Mouse (Mus musculus): ENCODE data around the gene Flt3. TPM values are rescaled to one million over a fixed set of nuclear protein-coding genes. Genes with fewer than 3 reads are reported as not detected.

Gene Flt3
- total and polyA plus RNA-seq, 3 experiments, result 0.76 to 3.3 (median 2.3) TPM

DNA sequence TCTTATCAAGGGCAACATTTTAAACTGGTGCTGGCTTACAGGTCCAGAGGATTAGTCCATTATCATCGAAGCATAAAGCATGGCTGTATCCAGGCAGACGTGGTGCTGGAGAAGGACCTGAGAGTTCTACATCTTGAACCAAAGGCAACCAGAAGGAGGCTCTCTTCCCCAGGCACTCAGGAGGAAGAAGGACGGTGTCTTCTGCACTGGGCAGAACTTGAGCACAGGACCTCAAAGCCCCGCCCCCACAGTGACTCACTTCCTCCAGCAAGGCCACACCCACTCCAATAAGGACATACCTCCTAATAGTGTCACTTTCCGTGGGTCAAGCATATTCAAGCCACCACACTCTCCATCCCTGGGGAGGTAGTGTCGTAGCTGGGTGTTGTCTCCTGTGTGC, 10.3 kb upstream of the Flt3 start:
- no peak overlapping the region for H3K9ac ChIP-seq (ENCODE audit: insufficient read depth, low read depth)
- H3K27ac ChIP-seq (ENCODE audit: insufficient read depth, low read depth), result no peak overlapping the region
- peaks cover 8% of the 10 kb centered on the region for H3K9me3 ChIP-seq (replicated peaks; ENCODE audit: low read length)
- no peaks in the 10 kb centered on the region for H3K36me3 ChIP-seq (replicated peaks in 1 of 2; ENCODE audit: control insufficient read depth in 1 of 2, insufficient read depth in 1 of 2, low read length in 1 of 2)
- no peak overlapping the region for H3K4me3 ChIP-seq (replicated peaks in 1 of 3; ENCODE audit: low read depth in 2 of 3, low read length in 2 of 3, poor library complexity in 1 of 3)
- no peaks in the 10 kb centered on the region for H3K27me3 ChIP-seq (replicated peaks)
- H3K4me2 ChIP-seq (ENCODE audit: insufficient read depth, low read depth, poor library complexity, severe bottlenecking), result no peak overlapping the region
- peaks cover 0 to 13% of the 10 kb centered on the region in 2 experiments; a peak in 2 of 4 replicates for H3K4me1 ChIP-seq (ENCODE audit: control insufficient read depth in 1 of 2, insufficient read depth in 2 of 2)
- no peaks in the 10 kb centered on the region for H3K79me2 ChIP-seq (replicated peaks; ENCODE audit: control insufficient read depth, extremely low read depth, insufficient read depth, poor library complexity, severe bottlenecking)
- TF ChIP-seq GABPA (IDR thresholded peaks at IDR 0.05; ENCODE audit: insufficient replicate concordance, low read depth, low read length), result no peak
- no peak for TF ChIP-seq ELF1 (IDR thresholded peaks at IDR 0.05; ENCODE audit: low read depth, low read length)
- TF ChIP-seq CHD1 (IDR thresholded peaks at IDR 0.05; ENCODE audit: low read depth, low read length), result no peak
- no peak for TF ChIP-seq ZC3H11A (IDR thresholded peaks at IDR 0.05; ENCODE audit: low read depth, low read length)
- dilution Hi-C loops (cut with MboI; ENCODE audit: extremely low pct_ligation_motif_present, extremely low pct_unique_long_range_greater_than_20kb, low sequenced_read_pairs) (no loop called here), in situ Hi-C loops (cut with MboI; ENCODE audit: low pct_ligation_motif_present, low pct_unique_long_range_greater_than_20kb, low sequenced_read_pairs) (no loop called here)
- no peak for DNase-seq (ENCODE audit: extremely low read depth)

DNA sequence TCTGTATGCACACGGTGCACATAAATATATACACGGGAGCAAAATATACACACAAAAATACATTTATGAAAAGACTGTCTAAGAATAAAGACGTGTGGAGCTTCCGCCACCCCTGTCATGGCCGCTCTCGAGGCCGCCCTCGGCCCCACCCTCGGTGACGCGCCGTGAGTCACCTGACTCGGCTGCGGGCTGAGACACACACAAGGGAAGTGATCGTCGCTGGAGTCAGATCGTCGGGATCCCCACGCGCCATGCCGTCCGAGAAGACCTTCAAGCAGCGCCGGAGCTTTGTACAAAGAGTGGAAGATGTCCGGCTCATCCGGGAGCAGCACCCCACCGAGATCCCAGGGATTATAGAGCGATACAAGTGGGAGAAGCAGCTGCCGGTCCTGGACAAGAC, 8.4 kb upstream of the Flt3 start:
- H3K79me2 ChIP-seq (replicated peaks; ENCODE audit: control insufficient read depth, extremely low read depth, insufficient read depth, poor library complexity, severe bottlenecking), result no peaks in the 10 kb centered on the region
- H3K27me3 ChIP-seq (replicated peaks), result no peaks in the 10 kb centered on the region
- peaks cover 3 to 14% of the 10 kb centered on the region in 2 experiments; a peak in 3 of 4 replicates for H3K4me1 ChIP-seq (ENCODE audit: control insufficient read depth in 1 of 2, insufficient read depth in 2 of 2)
- no peak overlapping the region for H3K9ac ChIP-seq (ENCODE audit: insufficient read depth, low read depth)
- H3K27ac ChIP-seq (ENCODE audit: insufficient read depth, low read depth), result no peak overlapping the region
- in situ Hi-C loops (cut with MboI; ENCODE audit: low pct_ligation_motif_present, low pct_unique_long_range_greater_than_20kb, low sequenced_read_pairs) (no loop called here), dilution Hi-C loops (cut with MboI; ENCODE audit: extremely low pct_ligation_motif_present, extremely low pct_unique_long_range_greater_than_20kb, low sequenced_read_pairs) (no loop called here)
- peaks cover 10% of the 10 kb centered on the region for H3K9me3 ChIP-seq (replicated peaks; ENCODE audit: low read length)
- no peak for TF ChIP-seq MEF2A (IDR thresholded peaks at IDR 0.05; ENCODE audit: borderline replicate concordance, low read depth, low read length)
- no peak for TF ChIP-seq KAT2A (IDR thresholded peaks at IDR 0.05; ENCODE audit: insufficient replicate concordance, low read length)
- H3K36me3 ChIP-seq (replicated peaks in 1 of 2; ENCODE audit: control insufficient read depth in 1 of 2, insufficient read depth in 1 of 2, low read length in 1 of 2), result no peaks in the 10 kb centered on the region
- no peak overlapping the region for H3K4me3 ChIP-seq (replicated peaks in 1 of 3; ENCODE audit: low read depth in 2 of 3, low read length in 2 of 3, poor library complexity in 1 of 3)
- no peak overlapping the region for H3K4me2 ChIP-seq (ENCODE audit: insufficient read depth, low read depth, poor library complexity, severe bottlenecking)
- no peak for DNase-seq (ENCODE audit: extremely low read depth)

DNA sequence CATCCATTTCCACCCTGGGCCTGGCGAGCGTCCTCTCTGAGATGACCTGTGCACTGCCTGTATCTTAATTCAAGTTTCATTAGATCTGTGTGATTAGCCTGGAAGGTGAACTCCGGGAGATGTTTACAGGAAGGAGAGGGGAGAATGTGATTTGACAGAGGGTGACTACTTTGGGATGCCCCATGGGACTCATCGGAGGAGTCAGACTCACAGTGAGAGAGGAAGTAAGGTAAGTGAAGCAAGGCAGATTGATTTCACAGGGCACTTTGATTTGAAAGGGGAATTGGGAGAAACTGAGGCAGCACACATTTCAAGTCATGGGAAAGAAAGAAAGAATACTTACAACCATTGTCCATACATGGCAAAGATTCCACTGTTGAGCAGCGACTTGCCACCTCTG, 5.8 kb upstream of the Flt3 start:
- peaks cover 8% of the 10 kb centered on the region for H3K27me3 ChIP-seq (replicated peaks)
- H3K9me3 ChIP-seq (replicated peaks; ENCODE audit: low read length), result peaks cover 10% of the 10 kb centered on the region
- dilution Hi-C loops (cut with MboI; ENCODE audit: extremely low pct_ligation_motif_present, extremely low pct_unique_long_range_greater_than_20kb, low sequenced_read_pairs), result no loop called here
- no peak overlapping the region for H3K9ac ChIP-seq (ENCODE audit: insufficient read depth, low read depth)
- no peak overlapping the region for H3K4me3 ChIP-seq (replicated peaks in 1 of 3; ENCODE audit: low read depth in 2 of 3, low read length in 2 of 3, poor library complexity in 1 of 3)
- peak; percentile 44; the same call in 1 of the 2 replicates for TF ChIP-seq MEF2A (IDR thresholded peaks at IDR 0.05; ENCODE audit: borderline replicate concordance, low read depth, low read length)
- 0 out of 2 replicates have a peak, but pooled peaks have one; percentile 23 for TF ChIP-seq SIN3A (IDR thresholded peaks at IDR 0.05; ENCODE audit: low read length)
- TF ChIP-seq BHLHE40 (IDR thresholded peaks at IDR 0.05; ENCODE audit: low read depth, low read length), result peak; percentile 23; the same call in 1 of the 2 replicates
- TF ChIP-seq EP300 (IDR thresholded peaks at IDR 0.05; ENCODE audit: low read length), result peak; percentile 64
- 0 out of 2 replicates have a peak, but pooled peaks have one; percentile 43 for TF ChIP-seq IRF4 (IDR thresholded peaks at IDR 0.05; ENCODE audit: low read depth, low read length)
- TF ChIP-seq UBTF (IDR thresholded peaks at IDR 0.05; ENCODE audit: low read depth, low read length), result no peak
- no peak for TF ChIP-seq JUND (conservative IDR thresholded peaks at IDR 0.05; ENCODE audit: low read depth, low read length)
- in situ Hi-C loops (cut with MboI; ENCODE audit: low pct_ligation_motif_present, low pct_unique_long_range_greater_than_20kb, low sequenced_read_pairs), result no loop called here
- no peak overlapping the region; the same call in 1 of the 2 replicates for H3K4me2 ChIP-seq (ENCODE audit: insufficient read depth, low read depth, poor library complexity, severe bottlenecking)
- H3K4me1 ChIP-seq (ENCODE audit: control insufficient read depth in 1 of 2, insufficient read depth in 2 of 2), result peaks cover 3 to 20% of the 10 kb centered on the region in 2 experiments; a peak in 3 of 4 replicates
- no peak for DNase-seq (ENCODE audit: extremely low read depth)
- H3K79me2 ChIP-seq (replicated peaks; ENCODE audit: control insufficient read depth, extremely low read depth, insufficient read depth, poor library complexity, severe bottlenecking), result no peaks in the 10 kb centered on the region
- H3K27ac ChIP-seq (ENCODE audit: insufficient read depth, low read depth), result no peak overlapping the region
- no peaks in the 10 kb centered on the region for H3K36me3 ChIP-seq (replicated peaks in 1 of 2; ENCODE audit: control insufficient read depth in 1 of 2, insufficient read depth in 1 of 2, low read length in 1 of 2)
